Mouse (Mus musculus): Measurements from ENCODE around the gene Cmtr1. TPM values are rescaled to one million over a fixed set of nuclear protein-coding genes. Genes with fewer than 3 reads are reported as not detected.
"Not testable (repeated sequence)": the region's sequence is repeated elsewhere in the genome, so short reads cannot be mapped to it uniquely, and the experiment has no call there.

Cmtr1 gene
- polyA plus RNA-seq, 1 experiment from 2014 or later: 132 TPM

GRCm38 (mm10) chr17:29708783-29709182 lies 48.4 kb downstream of the Cmtr1 start:
- Histone ChIP-seq H3K9me3 (ENCODE audit: control insufficient read depth, low read length) (no peaks in the 10 kb centered on the region), H3K4me1 (replicated peaks; ENCODE audit: control insufficient read depth, insufficient read depth, low read length) (peaks cover 76% of the 10 kb centered on the region), H3K36me3 (ENCODE audit: control insufficient read depth, insufficient read depth) (no peaks in the 10 kb centered on the region), H3K4me2 (ENCODE audit: low read length) (no peak overlapping the region), H3K9ac (replicated peaks; ENCODE audit: low read depth, low read length) (no peak overlapping the region), H3K27ac (ENCODE audit: low read length) (no peak overlapping the region), H3K27me3 (replicated peaks; ENCODE audit: control insufficient read depth, insufficient read depth, low read length) (no peaks in the 10 kb centered on the region), H3K4me3 (replicated peaks; ENCODE audit: low read length) (no peak overlapping the region)
- 82% methylated on average over 5 of the region's 5 CpGs for WGBS
- ATAC-seq: no peak

DNA sequence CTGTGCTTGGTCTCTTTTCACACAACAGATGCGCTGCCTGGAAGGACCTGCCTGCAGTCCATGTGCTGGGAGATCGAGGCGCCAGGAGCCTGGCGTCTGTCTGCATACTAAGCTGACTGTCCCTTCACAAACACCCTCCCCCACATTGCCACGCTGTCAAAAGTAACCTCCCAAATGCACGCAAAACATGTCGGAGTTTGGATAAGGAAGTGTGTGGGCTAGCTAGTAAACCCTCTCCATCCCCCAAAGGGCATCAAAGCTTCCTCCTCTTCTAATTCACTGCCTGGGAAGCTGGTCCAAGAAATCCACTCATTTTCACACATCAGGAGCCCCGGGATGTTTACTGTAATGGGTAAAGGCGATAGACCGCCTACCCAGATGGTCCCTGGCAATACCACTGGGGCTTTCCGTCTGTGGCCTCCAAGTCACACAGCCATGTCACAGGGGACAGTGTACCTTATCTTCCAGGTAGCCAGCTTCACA lies 50.2 kb downstream of the Cmtr1 start:
- no peaks in the 10 kb centered on the region for H3K36me3 ChIP-seq (ENCODE audit: control insufficient read depth, insufficient read depth)
- H3K4me3 ChIP-seq (replicated peaks; ENCODE audit: low read length): no peak overlapping the region
- H3K27me3 ChIP-seq (replicated peaks; ENCODE audit: control insufficient read depth, insufficient read depth, low read length): no peaks in the 10 kb centered on the region
- ATAC-seq: peak; percentile 57
- H3K27ac ChIP-seq (ENCODE audit: low read length): peak overlapping the region; percentile 89
- H3K4me2 ChIP-seq (ENCODE audit: low read length): no peak overlapping the region
- no peaks in the 10 kb centered on the region for H3K9me3 ChIP-seq (ENCODE audit: control insufficient read depth, low read length)
- peaks cover 70% of the 10 kb centered on the region for H3K4me1 ChIP-seq (replicated peaks; ENCODE audit: control insufficient read depth, insufficient read depth, low read length)
- H3K9ac ChIP-seq (replicated peaks; ENCODE audit: low read depth, low read length): no peak overlapping the region; the same call in 1 of the 2 replicates
- WGBS: 41% methylated on average over 11 of the region's 11 CpGs

DNA sequence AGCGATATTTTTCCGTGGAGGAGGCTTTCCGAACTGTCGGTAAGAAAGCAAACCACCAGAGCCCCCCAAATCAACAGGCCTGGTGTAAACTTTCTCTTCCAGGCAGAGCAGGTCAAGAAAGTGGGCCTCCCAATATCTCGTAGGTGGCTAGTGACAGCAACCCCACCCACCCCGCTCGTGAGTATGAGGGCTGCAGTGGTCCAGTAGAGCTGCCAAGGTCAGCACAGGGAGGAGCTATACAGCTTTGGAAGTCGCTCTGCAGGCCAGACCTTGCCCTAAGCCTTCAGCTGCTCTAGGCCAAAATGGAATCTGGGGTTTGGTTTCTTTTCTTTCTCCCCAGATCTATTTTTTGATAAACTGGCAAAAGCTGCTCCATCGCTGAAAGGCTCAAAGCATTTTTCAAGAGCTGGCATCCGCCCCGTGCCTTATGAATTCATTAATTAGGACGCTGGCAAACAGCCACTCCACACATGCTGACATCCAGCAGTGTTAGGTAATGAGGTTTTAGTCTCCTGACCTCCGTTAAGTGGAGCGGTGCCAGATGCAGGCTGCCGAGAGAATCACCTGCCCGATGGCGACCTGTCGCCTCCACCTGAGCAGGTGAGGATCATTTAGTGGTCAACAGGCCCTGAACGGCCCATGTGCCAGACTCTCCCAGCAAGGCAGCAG lies 50.8 kb downstream of the Cmtr1 start:
- Histone ChIP-seq H3K36me3 (ENCODE audit: control insufficient read depth, insufficient read depth) (no peaks in the 10 kb centered on the region), H3K9ac (replicated peaks; ENCODE audit: low read depth, low read length) (peak overlapping the region; percentile 23; the same call in 1 of the 2 replicates), H3K27me3 (replicated peaks; ENCODE audit: control insufficient read depth, insufficient read depth, low read length) (no peaks in the 10 kb centered on the region), H3K4me1 (replicated peaks; ENCODE audit: control insufficient read depth, insufficient read depth, low read length) (peaks cover 74% of the 10 kb centered on the region), H3K4me2 (ENCODE audit: low read length) (peak overlapping the region; percentile 18), H3K4me3 (replicated peaks; ENCODE audit: low read length) (no peak overlapping the region), H3K27ac (ENCODE audit: low read length) (peak overlapping the region; percentile 89), H3K9me3 (ENCODE audit: control insufficient read depth, low read length) (no peaks in the 10 kb centered on the region)
- 26% methylated on average over 19 of the region's 19 CpGs for WGBS
- 0 out of 2 replicates have a peak, but pooled peaks have one; percentile 23 for ATAC-seq

DNA sequence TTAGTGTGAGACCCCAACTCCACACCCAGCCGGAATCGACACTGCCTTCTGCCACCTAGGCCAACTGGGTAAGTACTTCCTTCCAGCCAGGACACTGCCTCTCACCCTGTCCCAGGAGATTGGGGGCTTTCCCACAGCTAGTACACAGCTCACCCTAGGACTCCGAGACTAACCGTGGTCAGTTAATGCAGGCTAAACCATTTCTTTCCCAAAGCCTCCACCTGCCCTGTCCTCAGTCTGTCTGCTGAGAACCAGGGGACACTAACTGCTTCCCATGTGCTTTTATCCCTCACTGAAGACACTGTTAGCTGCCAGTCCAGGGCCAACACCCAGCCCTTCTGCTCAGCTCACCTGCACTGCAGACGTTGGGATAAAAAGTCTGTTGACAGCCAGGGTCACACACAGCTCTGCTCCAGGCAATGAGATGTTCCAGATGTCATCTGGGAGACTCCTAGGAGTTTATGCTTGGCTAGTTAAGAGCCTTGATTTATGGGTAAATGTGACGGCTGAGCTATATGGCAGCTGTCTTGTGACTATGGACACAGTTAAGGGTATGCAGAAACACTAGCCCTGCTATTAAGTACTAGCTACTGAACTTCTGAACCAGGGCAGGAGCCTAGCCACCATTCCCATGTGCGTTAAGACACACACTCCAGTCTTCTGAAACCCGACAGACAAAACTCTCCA lies 51.5 kb downstream of the Cmtr1 start:
- no peak overlapping the region for H3K9ac ChIP-seq (replicated peaks; ENCODE audit: low read depth, low read length)
- H3K36me3 ChIP-seq (ENCODE audit: control insufficient read depth, insufficient read depth): no peaks in the 10 kb centered on the region
- H3K4me1 ChIP-seq (replicated peaks; ENCODE audit: control insufficient read depth, insufficient read depth, low read length): peaks cover 72% of the 10 kb centered on the region
- no peak overlapping the region for H3K4me3 ChIP-seq (replicated peaks; ENCODE audit: low read length)
- ATAC-seq: no peak
- peak overlapping the region; percentile 89 for H3K27ac ChIP-seq (ENCODE audit: low read length)
- 57% methylated on average over 8 of the region's 8 CpGs for WGBS
- H3K4me2 ChIP-seq (ENCODE audit: low read length): peak overlapping the region; percentile 18; the same call in 1 of the 2 replicates
- H3K27me3 ChIP-seq (replicated peaks; ENCODE audit: control insufficient read depth, insufficient read depth, low read length): no peaks in the 10 kb centered on the region
- H3K9me3 ChIP-seq (ENCODE audit: control insufficient read depth, low read length): no peaks in the 10 kb centered on the region

- peak overlapping the region; percentile 89; the same call in 1 of the 2 replicates for H3K27ac ChIP-seq (ENCODE audit: low read length)
- no peaks in the 10 kb centered on the region for H3K27me3 ChIP-seq (replicated peaks; ENCODE audit: control insufficient read depth, insufficient read depth, low read length)
These were observed 52.2 kb downstream of the Cmtr1 start for GRCm38 (mm10) chr17:29712565-29712964.

GRCm38 (mm10) chr17:29713734-29714133 lies 53.3 kb downstream of the Cmtr1 start:
- ATAC-seq; H3K4me3 ChIP-seq (replicated peaks; ENCODE audit: low read length); H3K27ac ChIP-seq (ENCODE audit: low read length); H3K4me2 ChIP-seq (ENCODE audit: low read length); H3K36me3 ChIP-seq (ENCODE audit: control insufficient read depth, insufficient read depth); H3K9me3 ChIP-seq (ENCODE audit: control insufficient read depth, low read length); H3K27me3 ChIP-seq (replicated peaks; ENCODE audit: control insufficient read depth, insufficient read depth, low read length); H3K9ac ChIP-seq (replicated peaks; ENCODE audit: low read depth, low read length): not testable (repeated sequence)
- WGBS: 95% methylated on average over 4 of the region's 4 CpGs
- H3K4me1 ChIP-seq (replicated peaks; ENCODE audit: control insufficient read depth, insufficient read depth, low read length): peaks cover 58% of the 10 kb centered on the region

More at GRCm38 (mm10) chr17:29712565-29712964, 52.2 kb downstream of the Cmtr1 start:
- H3K4me1 ChIP-seq (replicated peaks; ENCODE audit: control insufficient read depth, insufficient read depth, low read length): peaks cover 70% of the 10 kb centered on the region
- H3K36me3 ChIP-seq (ENCODE audit: control insufficient read depth, insufficient read depth): no peaks in the 10 kb centered on the region
- WGBS: 23% methylated on average over 7 of the region's 7 CpGs
- no peaks in the 10 kb centered on the region for H3K9me3 ChIP-seq (ENCODE audit: control insufficient read depth, low read length)
- H3K9ac ChIP-seq (replicated peaks; ENCODE audit: low read depth, low read length): no peak overlapping the region
- ATAC-seq: no peak
- H3K4me3 ChIP-seq (replicated peaks; ENCODE audit: low read length): no peak overlapping the region
- no peak overlapping the region for H3K4me2 ChIP-seq (ENCODE audit: low read length)

DNA sequence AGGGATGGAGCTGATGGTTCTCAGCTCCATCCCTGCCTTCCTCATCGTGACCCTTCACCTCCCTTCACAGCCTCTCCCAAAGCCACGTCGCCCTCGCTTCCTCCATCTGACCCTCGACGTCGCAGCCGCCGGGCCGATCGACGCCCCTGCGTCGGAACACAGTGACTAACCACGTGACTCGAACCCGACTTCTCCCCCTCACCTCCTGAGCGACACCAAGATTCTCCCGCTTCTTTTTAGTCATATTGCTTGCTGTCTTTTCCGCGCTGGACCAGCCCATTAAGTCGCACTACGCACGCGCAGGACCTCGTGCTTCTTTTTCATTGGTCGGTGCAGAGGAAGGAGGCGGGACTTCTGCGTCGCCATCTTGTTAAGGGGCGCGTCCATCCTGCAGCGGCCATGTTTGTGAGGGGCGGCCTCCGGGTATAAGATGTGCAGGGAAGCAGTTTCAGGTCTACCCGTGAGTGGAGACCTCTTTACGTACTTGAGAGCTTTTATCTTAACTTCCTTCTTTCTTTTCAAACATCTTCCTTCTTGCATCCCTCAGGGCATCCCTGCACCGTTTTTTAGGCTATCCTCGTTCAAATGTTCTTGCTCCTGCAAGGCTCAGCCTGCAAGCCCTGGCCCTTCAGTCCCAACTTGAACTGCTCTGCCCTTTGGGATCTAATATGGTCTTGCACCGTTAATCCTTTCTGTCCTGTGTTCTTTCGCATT lies 56.5 kb downstream of the Cmtr1 start, which contains the start of gene Ccdc167:
Gene Ccdc167 (minus strand): TSS at position 313 of the 714 bp plus-strand sequence.
- Histone ChIP-seq H3K9ac (replicated peaks; ENCODE audit: low read depth, low read length) (peak within 1 kb of the TSS; percentile 65), H3K4me3 (replicated peaks; ENCODE audit: low read length) (peak within 1 kb of the TSS; percentile 54), H3K4me1 (replicated peaks; ENCODE audit: control insufficient read depth, insufficient read depth, low read length) (peaks cover 41% of the 10 kb centered on the region), H3K9me3 (ENCODE audit: control insufficient read depth, low read length) (no peaks in the 10 kb centered on the region), H3K4me2 (ENCODE audit: low read length) (peak within 1 kb of the TSS; percentile 94), H3K36me3 (ENCODE audit: control insufficient read depth, insufficient read depth) (no peaks in the 10 kb centered on the region), H3K27me3 (replicated peaks; ENCODE audit: control insufficient read depth, insufficient read depth, low read length) (no peaks in the 10 kb centered on the region), H3K27ac (ENCODE audit: low read length) (peak within 1 kb of the TSS; percentile 60)
- 6% methylated on average over 41 of the region's 41 CpGs for WGBS
- peak; percentile 97 for ATAC-seq

DNA sequence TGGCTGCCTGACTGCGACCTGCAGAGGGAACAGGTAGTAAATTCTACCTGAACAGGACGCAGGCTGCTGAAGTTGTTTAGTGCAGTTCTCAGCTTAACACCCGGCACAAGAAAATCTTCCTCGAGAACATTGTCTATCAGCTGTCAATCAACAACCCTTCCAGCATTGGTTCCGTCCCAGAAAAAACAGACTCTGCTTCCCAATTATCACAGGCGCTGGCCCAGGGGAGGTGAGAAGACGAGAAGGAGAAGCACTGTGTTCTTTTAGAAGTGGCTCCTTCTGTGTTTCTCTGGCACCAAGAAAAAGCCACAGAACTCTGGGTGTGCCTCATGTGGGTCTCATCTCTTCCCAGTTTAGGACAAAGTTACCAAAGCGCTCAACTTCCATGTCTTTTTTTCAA lies 58.3 kb downstream of the Cmtr1 start:
- Histone ChIP-seq H3K4me2 (ENCODE audit: low read length) (no peak overlapping the region), H3K36me3 (ENCODE audit: control insufficient read depth, insufficient read depth) (no peaks in the 10 kb centered on the region), H3K27ac (ENCODE audit: low read length) (peak overlapping the region; percentile 49; the same call in 1 of the 2 replicates), H3K9ac (replicated peaks; ENCODE audit: low read depth, low read length) (no peak overlapping the region), H3K27me3 (replicated peaks; ENCODE audit: control insufficient read depth, insufficient read depth, low read length) (no peaks in the 10 kb centered on the region), H3K4me1 (replicated peaks; ENCODE audit: control insufficient read depth, insufficient read depth, low read length) (peaks cover 28% of the 10 kb centered on the region), H3K9me3 (ENCODE audit: control insufficient read depth, low read length) (no peaks in the 10 kb centered on the region), H3K4me3 (replicated peaks; ENCODE audit: low read length) (no peak overlapping the region)
- WGBS: 58% methylated on average over 8 of the region's 8 CpGs
- ATAC-seq: no peak
